Mouse (Mus musculus): ENCODE results near the gene Trip4.

Trip4 gene

GRCm38 (mm10) chr9:65834628-65835354, 73.8 kb downstream of the Trip4 start:
- DNase-seq (ENCODE audit: low read depth, low spot score), result no peak

DNA sequence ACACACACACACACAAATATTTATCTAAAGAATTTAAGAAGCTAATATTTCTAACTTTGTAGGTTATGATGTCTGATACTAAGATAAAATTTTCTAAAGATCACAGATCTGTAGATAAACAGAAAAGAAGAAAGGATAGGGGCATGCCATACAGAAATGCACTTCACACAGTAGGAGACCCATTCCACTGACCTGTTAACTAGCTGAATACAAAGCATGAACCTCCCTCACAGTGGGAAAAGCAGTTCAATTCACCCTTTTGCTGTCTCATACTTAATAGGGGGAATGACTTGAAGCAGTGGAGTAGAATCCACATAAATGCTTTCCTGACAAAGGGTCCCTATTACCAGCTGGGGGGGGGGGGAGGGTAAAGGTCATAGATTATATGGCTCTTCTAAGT, 75.0 kb downstream of the Trip4 start:
- peak; percentile 46 for DNase-seq (ENCODE audit: low read depth, low spot score)

GRCm38 (mm10) chr9:65833230-65833629, 75.4 kb downstream of the Trip4 start:
- peak; percentile 33 for DNase-seq (ENCODE audit: low read depth, low spot score)

DNA sequence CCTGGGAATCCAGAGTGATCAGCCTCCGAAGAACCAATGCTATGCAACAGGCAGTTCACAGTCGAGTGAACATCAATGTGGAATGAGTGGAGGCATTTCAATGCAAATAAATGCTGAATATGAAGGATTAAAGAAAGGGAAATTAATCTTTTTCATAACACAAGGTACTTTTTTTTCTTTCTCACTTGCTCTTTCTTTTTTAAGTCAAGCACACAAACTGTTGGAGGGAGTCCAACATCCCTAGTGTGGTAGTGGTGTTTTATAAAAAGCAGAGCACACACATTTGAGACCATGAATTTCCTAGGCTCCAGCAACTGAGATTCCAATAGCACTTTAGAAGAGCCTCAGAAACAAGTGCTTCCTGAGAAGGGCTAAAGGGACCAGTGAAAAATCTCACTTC, 76.6 kb downstream of the Trip4 start:
- no peak for DNase-seq (ENCODE audit: low read depth, low spot score)

- DNase-seq (ENCODE audit: low read depth, low spot score), result no peak
These were observed 77.4 kb downstream of the Trip4 start for GRCm38 (mm10) chr9:65831164-65831563.

GRCm38 (mm10) chr9:65830255-65830654, 78.3 kb downstream of the Trip4 start:
- no peak for DNase-seq (ENCODE audit: low read depth, low spot score)

- peak; percentile 41 for DNase-seq (ENCODE audit: low read depth, low spot score)
These were observed 79.2 kb downstream of the Trip4 start for GRCm38 (mm10) chr9:65829410-65829809.

GRCm38 (mm10) chr9:65828511-65828910, 80.1 kb downstream of the Trip4 start:
- DNase-seq (ENCODE audit: low read depth, low spot score), result no peak

DNA sequence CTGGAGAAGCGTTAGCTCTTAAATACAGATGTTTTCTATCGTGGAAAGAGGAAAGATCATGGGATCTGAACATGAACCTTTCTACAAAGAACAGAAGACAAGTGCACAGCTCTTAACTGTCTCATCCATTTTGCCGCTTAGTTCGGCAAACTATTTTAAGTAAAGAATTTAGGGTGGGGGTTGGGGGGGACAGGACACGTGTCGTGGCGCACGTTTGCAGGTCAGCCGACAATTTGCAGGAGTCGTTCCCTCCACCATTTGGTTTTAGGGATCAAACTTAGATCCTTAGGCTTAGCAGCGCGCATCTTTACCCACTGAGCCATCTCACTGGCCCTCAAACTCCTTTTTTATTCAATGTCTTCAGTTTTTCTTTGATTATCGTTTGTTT, 80.6 kb downstream of the Trip4 start:
- no peak for DNase-seq (ENCODE audit: low read depth, low spot score)

DNA sequence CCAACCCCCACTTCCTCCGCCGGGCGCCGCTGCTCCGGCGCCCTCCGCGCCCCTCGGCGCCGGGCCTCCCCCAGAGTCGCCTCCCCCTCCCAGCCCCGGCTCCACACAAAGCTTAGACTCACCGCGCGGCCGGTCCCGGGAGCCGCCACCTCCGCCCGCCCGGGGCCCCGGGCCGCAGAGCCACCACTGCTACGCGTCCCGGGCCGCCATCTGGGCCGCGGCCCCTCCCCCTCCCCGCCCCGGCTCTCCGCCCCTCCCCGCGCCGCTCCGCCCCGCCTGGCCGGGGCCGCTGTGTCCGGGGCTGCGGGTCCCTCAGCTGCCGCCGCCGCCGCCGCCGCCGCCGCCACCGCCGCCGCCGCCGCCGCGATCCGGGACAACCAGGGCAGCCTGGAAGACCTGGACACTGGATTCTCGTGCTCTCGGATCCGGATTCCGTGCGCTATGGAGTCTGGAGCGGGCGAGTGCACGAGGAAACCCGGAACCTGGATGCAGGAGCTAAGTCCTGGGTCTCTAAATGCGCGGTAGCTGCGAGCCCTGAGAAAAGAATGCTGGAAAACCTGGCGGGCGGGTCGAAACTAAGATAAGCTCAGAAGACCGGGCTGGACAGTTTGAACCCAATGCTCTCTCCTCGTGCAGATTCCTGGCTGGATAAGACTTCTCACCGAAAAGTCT, 81.1 kb downstream of the Trip4 start, which contains the start of gene Zfp609:
Gene Zfp609 (minus strand): TSS at position 221 of the 672 bp plus-strand sequence.
- peak; percentile 97 for DNase-seq (ENCODE audit: low read depth, low spot score)

GRCm38 (mm10) chr9:65826588-65827343, 81.8 kb downstream of the Trip4 start:
- peak; percentile 61 for DNase-seq (ENCODE audit: low read depth, low spot score)

DNA sequence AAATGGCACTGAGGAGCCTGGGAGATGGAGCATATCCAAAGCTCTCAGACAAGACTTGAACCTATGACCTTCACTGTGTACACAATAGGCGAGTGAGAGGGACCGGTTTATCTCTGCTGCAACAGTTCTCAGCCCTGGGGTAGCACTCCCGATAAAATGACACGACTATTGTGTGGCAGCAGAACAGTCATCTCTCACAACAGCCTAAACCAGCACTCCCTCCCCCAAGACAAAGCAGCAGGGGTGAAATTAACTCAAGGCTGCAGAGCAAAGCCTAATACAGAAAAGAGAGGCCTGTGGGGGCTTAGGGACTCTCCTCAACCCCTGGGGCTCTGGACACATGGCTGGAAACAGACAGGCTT, 82.4 kb downstream of the Trip4 start:
- DNase-seq (ENCODE audit: low read depth, low spot score), result peak; percentile 58

DNA sequence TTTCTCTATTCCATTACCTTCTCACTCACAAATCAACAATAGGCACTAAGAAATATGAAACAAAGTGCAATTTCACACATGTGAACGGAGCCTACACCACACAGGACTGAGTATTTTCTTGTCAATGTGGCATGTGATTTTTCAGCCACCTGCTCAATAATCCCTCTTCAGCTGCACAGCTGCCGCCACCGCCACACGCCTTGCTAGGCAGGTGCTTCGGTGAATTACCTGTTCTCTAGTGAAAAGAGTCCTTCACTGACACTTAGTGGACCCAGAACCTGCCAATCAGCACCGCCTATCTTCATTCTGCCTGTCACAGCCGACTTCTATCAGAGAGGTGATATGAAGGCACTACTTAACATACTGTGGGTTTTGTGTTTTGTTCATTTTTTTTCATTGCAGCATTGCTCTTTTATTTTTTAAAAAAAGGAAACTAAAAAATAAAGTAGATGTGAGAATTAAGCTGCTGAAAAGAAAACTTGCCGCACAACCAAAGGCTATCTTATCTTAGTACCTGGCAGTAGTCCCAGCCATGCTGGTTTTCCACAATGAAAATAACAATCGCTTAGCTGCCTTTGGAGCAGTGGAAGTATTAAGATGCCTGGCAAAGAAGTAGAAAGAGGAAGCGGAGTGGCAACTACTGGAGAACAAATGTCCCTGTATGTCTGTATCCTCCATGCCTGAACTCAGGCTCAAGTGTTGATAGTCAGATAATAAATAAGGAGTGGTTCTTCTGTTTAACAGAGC, 84.7 kb downstream of the Trip4 start:
- no peak for DNase-seq (ENCODE audit: low read depth, low spot score)

- no peak for DNase-seq (ENCODE audit: low read depth, low spot score)
These were observed 86.6 kb downstream of the Trip4 start for GRCm38 (mm10) chr9:65822011-65822410.

- no peak for DNase-seq (ENCODE audit: low read depth, low spot score)
These were observed 88.3 kb downstream of the Trip4 start for GRCm38 (mm10) chr9:65820301-65820700.

- DNase-seq (ENCODE audit: low read depth, low spot score), result no peak
These were observed 90.2 kb downstream of the Trip4 start for GRCm38 (mm10) chr9:65818402-65818801.

- DNase-seq (ENCODE audit: low read depth, low spot score), result no peak
These were observed 95.8 kb downstream of the Trip4 start for GRCm38 (mm10) chr9:65812841-65813240.

DNA sequence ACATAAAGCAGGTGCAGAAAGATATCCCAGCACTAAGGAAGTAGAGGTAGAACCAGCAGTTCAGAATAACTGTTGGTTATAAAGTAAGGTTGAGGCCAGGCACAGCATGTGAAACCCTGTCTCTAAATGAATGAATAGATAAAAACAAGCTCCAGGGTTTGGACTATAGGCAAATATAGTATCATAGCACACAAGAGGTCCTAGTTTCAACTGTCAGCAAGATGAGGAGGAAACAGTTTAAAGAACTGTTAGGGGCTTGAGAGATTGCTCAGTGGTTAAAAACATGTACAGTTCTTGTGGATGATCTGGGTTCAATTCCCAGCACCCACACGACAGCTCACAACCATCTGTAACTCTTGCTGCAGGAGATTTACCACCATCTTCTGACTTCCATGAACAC, 96.8 kb downstream of the Trip4 start:
- no peak for DNase-seq (ENCODE audit: low read depth, low spot score)

GRCm38 (mm10) chr9:65807818-65808217, 100.8 kb downstream of the Trip4 start:
- DNase-seq (ENCODE audit: low read depth, low spot score), result no peak

DNA sequence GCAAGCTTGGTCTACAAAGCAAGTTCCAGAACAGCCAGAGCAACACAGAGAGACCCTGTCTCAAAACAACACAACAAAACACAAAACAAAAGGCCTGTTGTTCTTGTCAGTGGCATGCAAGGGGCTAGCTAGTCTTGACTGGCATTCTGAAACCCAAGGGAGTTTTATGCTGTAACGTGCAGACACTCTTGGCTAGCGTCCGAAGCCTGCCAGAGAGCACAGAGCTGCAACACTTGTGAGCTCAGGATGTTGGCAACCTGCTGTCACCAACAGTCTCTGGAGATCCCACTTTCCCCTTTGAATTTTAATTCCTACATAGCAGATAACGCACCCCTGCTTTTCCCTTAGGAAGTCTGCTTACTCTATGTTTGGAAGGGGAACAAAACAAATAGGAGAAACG, 101.3 kb downstream of the Trip4 start:
- no peak for DNase-seq (ENCODE audit: low read depth, low spot score)

DNA sequence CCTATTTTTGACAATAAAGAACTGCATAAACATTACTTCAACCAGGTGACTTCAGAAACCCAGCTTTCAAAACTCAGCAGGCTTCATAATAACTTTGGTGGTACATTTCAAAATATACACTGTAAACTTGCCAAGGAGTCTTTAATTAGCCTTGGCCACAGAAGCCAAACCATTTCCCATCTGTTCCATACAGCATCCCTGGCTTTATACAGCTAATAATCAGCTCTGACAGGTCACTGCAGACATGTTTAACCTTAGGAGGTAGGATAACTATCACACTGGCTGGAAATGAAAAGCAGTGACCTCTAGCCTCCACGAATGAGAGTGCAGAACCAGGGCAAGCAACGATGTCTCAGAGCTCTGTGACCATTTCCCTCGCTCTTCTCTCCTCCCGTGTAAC, 108.8 kb downstream of the Trip4 start:
- no peak for DNase-seq (ENCODE audit: low read depth, low spot score)

DNA sequence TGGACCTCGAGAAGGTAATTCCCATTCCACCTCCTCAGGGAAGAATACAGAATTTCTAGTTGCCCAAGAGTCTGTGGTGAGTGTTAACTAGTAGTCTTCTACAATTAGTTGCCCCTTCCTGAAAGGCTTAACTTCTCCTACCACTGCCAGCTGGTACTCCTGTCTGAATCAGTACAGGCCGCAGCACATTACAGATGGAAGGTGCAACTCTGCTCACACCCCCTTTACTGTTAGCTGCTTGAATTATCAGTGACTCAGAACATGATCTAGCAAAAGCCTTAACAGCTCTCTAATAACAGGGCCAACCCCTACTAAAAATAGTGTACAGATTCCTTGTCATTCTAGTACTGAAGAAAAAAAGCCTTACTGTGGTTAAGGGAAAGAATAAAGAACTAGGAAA, 112.9 kb downstream of the Trip4 start:
- no peak for DNase-seq (ENCODE audit: low read depth, low spot score)

Measured in mesoderm, embryonic 11.5 days (tissue).